Mouse (Mus musculus) lung, embryonic 16.5 days (tissue): ENCODE measurements around the gene Tbc1d4. TPM values are rescaled to one million over a fixed set of nuclear protein-coding genes. Genes with fewer than 3 reads are reported as not detected.
"Not testable (repeated sequence)": the region's sequence is repeated elsewhere in the genome, so short reads cannot be mapped to it uniquely, and the experiment has no call there.

Experiments used
- ATAC-seq: fragments of 200-750 bp; cut with Nextera tagmentation; 2 replicates; pipeline ENCODE4 v1.8.0; 2017; ENCODE audit warnings: low read depth, mild to moderate bottlenecking, moderate library complexity
- H3K27ac ChIP-seq: fragments of 300-500 bp; sonication (generic); 2 replicates; pipeline ENCODE4 v1.5.1; 2014; ENCODE audit warnings: mild to moderate bottlenecking, control low read depth, low read length
- H3K27me3 ChIP-seq: fragments of 300-500 bp; sonication (generic); 2 replicates; pipeline ENCODE4 v1.6.1; 2014; ENCODE audit warnings: low read depth, low read length, mixed read lengths; ENCODE audit not compliant: control insufficient read depth, insufficient read depth
- H3K36me3 ChIP-seq: fragments of 300-500 bp; sonication (generic); 2 replicates; pipeline ENCODE4 v1.6.1; 2014; ENCODE audit warnings: low read length; ENCODE audit not compliant: control insufficient read depth, insufficient read depth
- H3K4me1 ChIP-seq: fragments of 300-500 bp; sonication (generic); replicated peaks from 2 replicates; pipeline ENCODE4 v1.6.1; 2014; ENCODE audit warnings: low read length, mixed read lengths; ENCODE audit not compliant: control insufficient read depth, insufficient read depth
- H3K4me2 ChIP-seq: fragments of 300-500 bp; sonication (generic); 2 replicates; pipeline ENCODE4 v1.6.1; 2014; ENCODE audit warnings: low read depth, low read length, control low read depth
- H3K4me3 ChIP-seq: fragments of 300-500 bp; sonication (generic); 2 replicates; pipeline ENCODE4 v1.5.1; 2014; ENCODE audit warnings: mild to moderate bottlenecking, low read length, control low read depth
- H3K9ac ChIP-seq: fragments of 300-500 bp; sonication (generic); 2 replicates; pipeline ENCODE4 v1.6.1; 2014; ENCODE audit warnings: low read length, control low read depth
- H3K9me3 ChIP-seq: fragments of 300-500 bp; sonication (generic); 2 replicates; pipeline ENCODE4 v1.6.1; 2016; ENCODE audit warnings: low read length; ENCODE audit not compliant: control insufficient read depth
- WGBS: fragments of 180-500 bp; shearing (Covaris S2); extraction: QIAGEN DNeasy Blood & Tissue Kit; methylation state at CpG from one replicate; pipeline ENCODE4 v1.1.7; 2014; 5-methylcytosine and 5-hydroxymethylcytosine counted together
- polyA plus RNA-seq: library from polyadenylated mRNA; unstranded; fragments of >200 nt; fragmentation: Nextera tagmentation; extraction: Ambion mirVana; gene quantifications from 2 replicates; pipeline ENCODE4 v1.2.1, GENCODE M21; 2015

Tbc1d4 gene
- polyA plus RNA-seq, 1 experiment from 2014 or later: 12.3 TPM

- not testable (repeated sequence) for H3K4me2 ChIP-seq, H3K4me3 ChIP-seq, H3K27ac ChIP-seq, H3K4me1 ChIP-seq, H3K36me3 ChIP-seq, H3K9me3 ChIP-seq, H3K27me3 ChIP-seq, H3K9ac ChIP-seq
- WGBS: 52% methylated on average over 4 of the region's 6 CpGs
- peak; percentile 67 for ATAC-seq
Observed at GRCm38 (mm10) chr14:101587366-101588040, 21.5 kb downstream of the Tbc1d4 start.

- Histone ChIP-seq H3K9me3 (0 out of 2 replicates have a peak, but pooled peaks cover 2% of the 10 kb centered on the region), H3K9ac (no peak overlapping the region), H3K4me1 (0 out of 2 replicates have a peak, but pooled peaks cover 2% of the 10 kb centered on the region), H3K4me2 (no peak overlapping the region), H3K36me3 (no peaks in the 10 kb centered on the region), H3K4me3 (no peak overlapping the region), H3K27me3 (no peaks in the 10 kb centered on the region), H3K27ac (no peak overlapping the region)
- WGBS: 68% methylated on average over 7 of the region's 7 CpGs
- no peak for ATAC-seq
Observed at GRCm38 (mm10) chr14:101586096-101586495, 22.9 kb downstream of the Tbc1d4 start.

- Histone ChIP-seq H3K27ac (no peak overlapping the region), H3K9me3 (no peaks in the 10 kb centered on the region), H3K27me3 (no peaks in the 10 kb centered on the region), H3K4me2 (no peak overlapping the region), H3K4me1 (0 out of 2 replicates have a peak, but pooled peaks cover 2% of the 10 kb centered on the region), H3K4me3 (no peak overlapping the region), H3K9ac (no peak overlapping the region), H3K36me3 (no peaks in the 10 kb centered on the region)
- 22% methylated on average over 3 of the region's 3 CpGs for WGBS
- ATAC-seq: no peak
Observed at GRCm38 (mm10) chr14:101575651-101576050, 33.3 kb downstream of the Tbc1d4 start.

- 100% methylated on average over 1 of the region's 1 CpGs for WGBS
- no peak for ATAC-seq
- Histone ChIP-seq H3K36me3 (no peaks in the 10 kb centered on the region), H3K4me3 (no peak overlapping the region), H3K4me2 (no peak overlapping the region), H3K27me3 (no peaks in the 10 kb centered on the region), H3K27ac (no peak overlapping the region), H3K9ac (no peak overlapping the region), H3K4me1 (0 out of 2 replicates have a peak, but pooled peaks cover 2% of the 10 kb centered on the region), H3K9me3 (no peaks in the 10 kb centered on the region)
Observed at GRCm38 (mm10) chr14:101574536-101574935, 34.5 kb downstream of the Tbc1d4 start.

GRCm38 (mm10) chr14:101573107-101573614 lies 35.8 kb downstream of the Tbc1d4 start:
- H3K4me2 ChIP-seq: no peak overlapping the region
- no peak overlapping the region for H3K27ac ChIP-seq
- no peaks in the 10 kb centered on the region for H3K27me3 ChIP-seq
- no peak overlapping the region for H3K4me3 ChIP-seq
- H3K9me3 ChIP-seq: no peaks in the 10 kb centered on the region
- H3K36me3 ChIP-seq: no peaks in the 10 kb centered on the region
- WGBS: 44% methylated on average over 7 of the region's 7 CpGs
- no peak overlapping the region for H3K9ac ChIP-seq
- no peak for ATAC-seq
- 0 out of 2 replicates have a peak, but pooled peaks cover 2% of the 10 kb centered on the region for H3K4me1 ChIP-seq

GRCm38 (mm10) chr14:101568828-101569227 lies 40.2 kb downstream of the Tbc1d4 start:
- H3K4me1 ChIP-seq: peaks cover 2% of the 10 kb centered on the region; the same call in 1 of the 2 replicates
- no peaks in the 10 kb centered on the region for H3K9me3 ChIP-seq
- H3K27ac ChIP-seq: no peak overlapping the region
- no peak overlapping the region for H3K4me3 ChIP-seq
- no peaks in the 10 kb centered on the region for H3K27me3 ChIP-seq
- no peak overlapping the region for H3K4me2 ChIP-seq
- no peaks in the 10 kb centered on the region for H3K36me3 ChIP-seq
- WGBS: 61% methylated on average over 2 of the region's 2 CpGs
- no peak for ATAC-seq
- H3K9ac ChIP-seq: no peak overlapping the region

GRCm38 (mm10) chr14:101566717-101567116 lies 42.3 kb downstream of the Tbc1d4 start:
- WGBS: 96% methylated on average over 2 of the region's 2 CpGs
- H3K4me2 ChIP-seq: no peak overlapping the region
- H3K27ac ChIP-seq: no peak overlapping the region
- ATAC-seq: no peak
- no peak overlapping the region for H3K4me3 ChIP-seq
- no peak overlapping the region for H3K9ac ChIP-seq
- no peaks in the 10 kb centered on the region for H3K9me3 ChIP-seq
- H3K36me3 ChIP-seq: no peaks in the 10 kb centered on the region
- no peaks in the 10 kb centered on the region; the same call in 1 of the 2 replicates for H3K4me1 ChIP-seq
- no peaks in the 10 kb centered on the region for H3K27me3 ChIP-seq

GRCm38 (mm10) chr14:101565661-101566060 lies 43.3 kb downstream of the Tbc1d4 start:
- Histone ChIP-seq H3K4me1 (no peaks in the 10 kb centered on the region; the same call in none of the 2 replicates), H3K4me2 (no peak overlapping the region), H3K36me3 (no peaks in the 10 kb centered on the region), H3K27me3 (no peaks in the 10 kb centered on the region), H3K9me3 (no peaks in the 10 kb centered on the region), H3K4me3 (no peak overlapping the region), H3K27ac (no peak overlapping the region), H3K9ac (no peak overlapping the region)
- WGBS: 57% methylated on average over 3 of the region's 3 CpGs
- ATAC-seq: no peak

- H3K4me3 ChIP-seq: 0 out of 2 replicates have a peak overlapping the region, but pooled peaks have one; percentile 11
- no peak overlapping the region for H3K9ac ChIP-seq
- 65% methylated on average over 12 of the region's 12 CpGs for WGBS
- H3K4me2 ChIP-seq: peak overlapping the region; percentile 34
- no peaks in the 10 kb centered on the region for H3K27me3 ChIP-seq
- H3K36me3 ChIP-seq: no peaks in the 10 kb centered on the region
- H3K9me3 ChIP-seq: no peaks in the 10 kb centered on the region
- no peaks in the 10 kb centered on the region; the same call in none of the 2 replicates for H3K4me1 ChIP-seq
- no peak overlapping the region for H3K27ac ChIP-seq
- ATAC-seq: peak; percentile 42; the same call in 1 of the 2 replicates
Observed at GRCm38 (mm10) chr14:101561251-101561701, 47.7 kb downstream of the Tbc1d4 start.
